27 mouse cellular contexts compared by ENCODE assay signal in the genomic region with DNA sequence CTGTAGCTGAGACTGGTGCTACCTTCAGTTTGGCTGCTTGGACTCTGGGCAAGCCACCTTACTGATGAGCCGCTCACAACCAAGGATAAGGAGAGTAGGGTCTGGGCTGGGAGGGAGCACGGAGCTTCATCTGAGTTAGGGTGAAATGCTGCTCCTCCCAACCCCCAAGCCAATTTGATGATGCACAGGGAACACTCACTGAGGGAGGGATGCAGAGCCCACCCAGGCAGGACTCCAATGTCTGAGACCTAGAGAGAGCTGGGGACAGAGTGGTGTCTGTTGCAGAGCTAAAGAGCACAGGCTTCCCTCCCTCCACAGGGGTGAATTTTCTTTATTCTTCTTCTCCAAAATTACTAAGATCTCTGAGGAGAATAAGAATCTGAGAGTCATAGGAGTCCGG. TPM values are rescaled to one million over a fixed set of nuclear protein-coding genes. Genes with fewer than 3 reads are reported as not detected.
DNase-seq lines count a peak whose midpoint lies in the region; ATAC-seq lines count a peak whose summit lies in the region.
"Had no signal": no experiment of that assay in that cellular context is flagged by ENCODE, and none has a peak within 500 bp of the region (broad histone marks: within the 10 kb centered on the region; RNA-seq: fewer than 3 reads in every experiment).

No protein-coding gene starts in this region.

- peak overlapping the region; percentile 54 for H3K27ac ChIP-seq in kidney, embryonic 15.5 days
- H3K27ac ChIP-seq in brown adipose tissue, adult 24 weeks (replicated peaks; ENCODE audit: low read depth, low read length), result peak overlapping the region; percentile 50
- peak overlapping the region; percentile 0 for H3K27ac ChIP-seq in limb, embryonic 15.5 days
- H3K27ac ChIP-seq: forebrain, embryonic 12.5 days; hindbrain, embryonic 10.5 days; hindbrain, embryonic 15.5 days; lung, embryonic 15.5 days; midbrain, embryonic 10.5 days; midbrain, embryonic 15.5 days; neural tube, embryonic 15.5 days had no signal

- no peak overlapping the region for H3K9ac ChIP-seq in kidney, embryonic 15.5 days
- H3K9ac ChIP-seq in limb, embryonic 15.5 days, result no peak overlapping the region
- H3K9ac ChIP-seq: forebrain, embryonic 12.5 days; forebrain, postnatal 0 days; hindbrain, embryonic 15.5 days; lung, embryonic 15.5 days; midbrain, embryonic 15.5 days; neural tube, embryonic 15.5 days had no signal

- 75% methylated on average over 3 of the region's 3 CpGs for WGBS in kidney, embryonic 15.5 days
- 79% methylated on average over 3 of the region's 3 CpGs for WGBS in limb, embryonic 15.5 days

- H3K4me2 ChIP-seq in kidney, embryonic 15.5 days, result no peak overlapping the region
- H3K4me2 ChIP-seq in limb, embryonic 15.5 days, result no peak overlapping the region
- H3K4me2 ChIP-seq: forebrain, embryonic 12.5 days; hindbrain, embryonic 15.5 days; liver, embryonic 11.5 days; lung, embryonic 15.5 days; midbrain, embryonic 15.5 days; neural tube, embryonic 15.5 days had no signal

- H3K4me3 ChIP-seq in kidney, embryonic 15.5 days (replicated peaks), result no peak overlapping the region
- H3K4me3 ChIP-seq in brown adipose tissue, adult 24 weeks (ENCODE audit: insufficient read depth, low read depth, low read length), result no peak overlapping the region
- H3K4me3 ChIP-seq in limb, embryonic 15.5 days, result no peak overlapping the region
- H3K4me3 ChIP-seq: forebrain, embryonic 12.5 days; hindbrain, embryonic 10.5 days; hindbrain, embryonic 15.5 days; lung, embryonic 15.5 days; midbrain, embryonic 10.5 days; midbrain, embryonic 15.5 days; neural tube, embryonic 15.5 days had no signal

- peak; percentile 41 for DNase-seq in gastrocnemius, postnatal 14 days
- no peak for DNase-seq in gastrocnemius, postnatal 36 days
- no peak for DNase-seq in kidney, adult 9 months
- DNase-seq in ovary, adult 18-20 months (ENCODE audit: low spot score), result no peak
- DNase-seq: adrenal gland, postnatal 14 days; cerebellum, adult 18-20 months; cerebellum, postnatal 10 days; forebrain, postnatal 0 days; kidney, adult 18-20 months; layer of hippocampus, postnatal 36 days; left cerebral cortex, postnatal 4 days; right cerebral cortex, adult 18-20 months; spleen, adult 18-20 months; thymus, postnatal 4 days had no signal

- H3K36me3 ChIP-seq in kidney, embryonic 15.5 days, result no peaks in the 10 kb centered on the region
- H3K36me3 ChIP-seq in limb, embryonic 15.5 days, result no peaks in the 10 kb centered on the region; the same call in 1 of the 2 replicates
- H3K36me3 ChIP-seq: forebrain, embryonic 12.5 days; hindbrain, embryonic 10.5 days; hindbrain, embryonic 15.5 days; lung, embryonic 15.5 days; midbrain, embryonic 15.5 days; neural tube, embryonic 15.5 days had no signal

- peaks cover 6% of the 10 kb centered on the region; the same call in 1 of the 2 replicates for H3K4me1 ChIP-seq in kidney, embryonic 15.5 days
- H3K4me1 ChIP-seq in brown adipose tissue, adult 24 weeks (ENCODE audit: control insufficient read depth, insufficient read depth, insufficient read length, low read length), result peaks cover 5% of the 10 kb centered on the region
- peaks cover 19% of the 10 kb centered on the region; the same call in 1 of the 2 replicates for H3K4me1 ChIP-seq in limb, embryonic 15.5 days
- H3K4me1 ChIP-seq: hindbrain, embryonic 15.5 days; midbrain, embryonic 15.5 days; neural tube, embryonic 15.5 days had no signal

- ATAC-seq in kidney, embryonic 15.5 days (replicated peaks; ENCODE audit: low FRiP score), result no peak
- no peak for ATAC-seq in limb, embryonic 15.5 days (ENCODE audit: insufficient number of reproducible peaks, low FRiP score, low TSS enrichment, low read depth)
- ATAC-seq: CD4-positive, CD25-positive, alpha-beta regulatory T cell, adult 4 months; forebrain, postnatal 0 days; inflammation-experienced regulatory T-cells, adult 6 months; midbrain, embryonic 15.5 days had no signal

- no peaks in the 10 kb centered on the region for H3K27me3 ChIP-seq in kidney, embryonic 15.5 days
- no peaks in the 10 kb centered on the region for H3K27me3 ChIP-seq in limb, embryonic 15.5 days
- H3K27me3 ChIP-seq: forebrain, embryonic 12.5 days; hindbrain, embryonic 15.5 days; lung, embryonic 15.5 days; midbrain, embryonic 15.5 days; neural tube, embryonic 15.5 days had no signal

- intact Hi-C loops in gastrocnemius, postnatal 14 days (cut with DNase I; ENCODE audit: low total_unique reads), result loop anchor here (10.0 kb wide), 1 partner anchor 103 kb away; no protein-coding TSS in a partner anchor
- intact Hi-C loops in gastrocnemius, postnatal 36 days (cut with DNase I), result no loop called here

- no peaks in the 10 kb centered on the region for H3K9me3 ChIP-seq in kidney, embryonic 15.5 days (replicated peaks)
- no peaks in the 10 kb centered on the region for H3K9me3 ChIP-seq in limb, embryonic 15.5 days
- H3K9me3 ChIP-seq: forebrain, embryonic 12.5 days; hindbrain, embryonic 15.5 days; lung, embryonic 15.5 days; midbrain, embryonic 10.5 days; midbrain, embryonic 15.5 days; neural tube, embryonic 15.5 days had no signal

RNA-seq across cellular contexts. Expression of gene Galnt12, which starts 40.2 kb away (rescaled TPM):
- total RNA-seq in gastrocnemius, postnatal 14 days (2021), result under 1 TPM; 0.29 to 0.35 TPM
- total RNA-seq in gastrocnemius, postnatal 36 days (2021), result not detected
- polyA plus RNA-seq in kidney, embryonic 15.5 days (2015; fragmentation: Nextera tagmentation; extraction: Ambion mirVana), result 9.0 and 10.6 TPM in 2 replicates
- polyA plus RNA-seq in brown adipose tissue, adult 24 weeks (2012; ENCODE audit: insufficient read depth, insufficient read length, missing spikeins), result 0.48 TPM in 1 of 2 replicates, not detected in the other
- polyA plus RNA-seq in limb, embryonic 15.5 days (2015; fragmentation: Nextera tagmentation; extraction: Ambion mirVana), result 3.7 and 4.8 TPM in 2 replicates

Comparison
In these comparisons a context has a peak if more than half of its experiments do, and no peak if none do; other contexts are left out.
1. H3K27ac ChIP-seq: peak in every context shown above with its lines; median percentile 54 in kidney, embryonic 15.5 days; 50 in brown adipose tissue, adult 24 weeks; 0 in limb, embryonic 15.5 days.